Mouse (Mus musculus) C2C12 (cell line): ENCODE data around the gene Vav1. TPM values are rescaled to one million over a fixed set of nuclear protein-coding genes. Genes with fewer than 3 reads are reported as not detected.

Source experiments
- H3K27me3 ChIP-seq: one replicate; pipeline ENCODE4 v1.6.1; 2011; ENCODE audit not compliant: control insufficient read depth, insufficient read depth, insufficient read length
- H3K36me3 ChIP-seq: one replicate; pipeline ENCODE4 v1.6.1; 2011; ENCODE audit not compliant: control insufficient read depth, insufficient read depth
- H3K4me3 ChIP-seq: one replicate; pipeline ENCODE4 v1.5.1; 2011; ENCODE audit warnings: mild to moderate bottlenecking, control low read depth; ENCODE audit not compliant: poor library complexity, insufficient read depth, severe bottlenecking
- H3K79me2 ChIP-seq: one replicate; pipeline ENCODE4 v1.6.1; 2011; ENCODE audit not compliant: control insufficient read depth, insufficient read depth
- H3K79me3 ChIP-seq: one replicate; pipeline ENCODE4 v1.6.1; 2011; ENCODE audit warnings: low read depth, control low read depth
- H3ac ChIP-seq: one replicate; pipeline ENCODE3; 2011; ENCODE audit warnings: low read depth; ENCODE audit not compliant: control insufficient read depth, insufficient read length
- CEBPB ChIP-seq: IDR thresholded peaks from one replicate; pipeline ENCODE4 v1.6.1; 2011; ENCODE audit warnings: low read depth, mild to moderate bottlenecking, control low read depth, moderate library complexity
- CTCF ChIP-seq: IDR thresholded peaks from one replicate; pipeline ENCODE4 v1.5.1; 2011; ENCODE audit not compliant: control insufficient read depth, insufficient read depth, insufficient read length
- FOSL1 ChIP-seq: IDR thresholded peaks from one replicate; pipeline ENCODE4 v1.8.0; 2011; ENCODE audit warnings: mild to moderate bottlenecking, low read length; ENCODE audit not compliant: poor library complexity, insufficient read depth, severe bottlenecking
- MAX ChIP-seq: IDR thresholded peaks from one replicate; pipeline ENCODE4 v1.6.1; 2011; ENCODE audit warnings: mild to moderate bottlenecking, control low read depth
- MYOD1 ChIP-seq: IDR thresholded peaks from one replicate; pipeline ENCODE4 v1.6.1; 2011; ENCODE audit warnings: low read depth; ENCODE audit not compliant: control insufficient read depth, insufficient read length
- MYOG ChIP-seq: IDR thresholded peaks from one replicate; pipeline ENCODE4 v1.6.1; 2011; ENCODE audit not compliant: control insufficient read depth, insufficient read length; ENCODE audit errors: extremely low read depth
- USF1 ChIP-seq: IDR thresholded peaks from one replicate; pipeline ENCODE4 v1.6.1; 2011; ENCODE audit warnings: low read depth, mild to moderate bottlenecking, control low read depth, moderate library complexity
- polyA plus RNA-seq: library from polyadenylated mRNA; unstranded; fragments of >200 nt; fragmentation: generic; extraction: Trizol; gene quantifications from one replicate; pipeline ENCODE4 v1.2.1, GENCODE M21; 2012; ENCODE audit warnings: missing spikeins

Vav1 gene
- polyA plus RNA-seq, 1 experiment, result not detected

DNA sequence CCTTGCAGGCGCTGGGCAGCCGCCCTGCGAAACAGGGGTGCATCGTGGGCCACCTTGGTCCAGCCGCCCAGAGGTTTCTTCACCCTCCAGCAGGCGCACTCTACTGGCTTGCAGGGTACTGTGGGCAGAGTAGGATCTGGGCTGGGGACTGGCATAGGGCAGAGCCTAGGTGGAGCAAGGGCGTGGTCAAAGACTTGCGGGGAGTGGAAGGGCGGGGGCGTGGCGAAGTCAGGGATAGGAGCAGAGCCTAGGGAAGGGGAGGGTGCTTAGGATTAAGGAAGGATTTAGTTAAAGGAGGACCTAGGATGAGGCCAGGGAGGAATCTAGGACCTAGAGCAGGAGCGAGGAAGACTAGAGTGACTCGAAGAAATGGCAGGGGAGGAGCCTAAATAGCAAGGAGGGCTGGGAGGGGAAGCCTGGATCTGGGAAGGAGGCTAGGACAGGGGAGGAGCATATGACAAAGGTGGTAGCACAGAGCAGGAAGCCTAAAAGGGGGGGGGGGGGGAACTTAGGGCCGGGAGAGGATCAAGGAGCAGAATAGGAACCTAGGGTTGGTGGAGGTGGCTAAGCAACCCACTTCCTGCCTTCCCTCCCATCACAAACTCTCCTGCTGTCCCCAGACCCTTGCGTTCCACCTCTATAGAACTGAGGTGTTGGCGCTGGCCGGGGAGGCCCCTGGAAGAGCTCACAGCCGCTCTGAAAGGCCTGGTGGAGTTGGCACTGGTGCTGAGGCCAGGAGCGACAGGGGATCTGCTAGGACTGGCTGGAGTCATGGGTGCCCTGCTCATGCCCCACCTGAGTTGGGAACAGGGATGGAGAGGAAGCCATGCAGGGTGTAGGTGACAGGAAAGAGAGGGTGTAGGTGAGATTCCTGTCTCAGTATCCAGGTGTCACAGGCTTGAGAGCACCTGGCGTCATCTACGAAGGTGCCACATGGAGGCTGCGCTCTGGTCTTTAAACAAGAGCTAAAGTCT is 13.6 kb upstream of the Vav1 start:
- Histone ChIP-seq H3K27me3 (no peaks in the 10 kb centered on the region), H3K4me3 (no peak overlapping the region), H3K79me3 (no peaks in the 10 kb centered on the region), H3K79me2 (no peaks in the 10 kb centered on the region), H3K36me3 (peaks cover 32% of the 10 kb centered on the region), H3ac (no peak overlapping the region)
- TF ChIP-seq USF1, result no peak
- TF ChIP-seq CEBPB, result no peak
- TF ChIP-seq CTCF, result no peak

DNA sequence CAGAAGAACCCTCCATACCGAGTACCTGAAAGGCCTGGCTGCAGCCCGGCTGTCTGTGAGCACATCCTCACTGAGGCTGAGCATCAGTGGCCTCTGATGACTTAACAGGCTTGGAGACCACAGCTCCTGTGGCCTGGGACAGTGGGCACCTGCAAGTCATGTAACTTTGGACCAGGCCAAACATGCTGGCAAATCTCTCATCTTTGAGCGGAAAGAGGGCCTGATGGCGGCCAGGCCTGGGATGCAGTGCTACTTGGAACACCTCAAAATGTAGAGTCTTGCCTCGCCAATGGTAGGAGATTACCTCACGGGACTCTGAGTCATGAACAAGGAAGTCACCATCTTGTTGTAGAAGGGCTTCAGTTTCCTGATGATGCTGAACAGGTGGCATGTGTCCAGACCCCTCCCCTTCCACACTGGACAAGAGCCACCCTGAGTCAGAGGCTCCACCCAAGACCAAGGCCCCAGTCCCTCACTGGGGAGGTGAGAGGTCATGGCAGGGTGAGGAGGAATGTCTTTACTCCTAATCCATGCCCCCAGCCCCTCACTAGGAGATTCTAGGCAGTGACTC is 11.3 kb upstream of the Vav1 start:
- H3K36me3 ChIP-seq, result peaks cover 12% of the 10 kb centered on the region
- no peak overlapping the region for H3ac ChIP-seq
- TF ChIP-seq FOSL1 (no peak), MYOG (no peak), CTCF (no peak), MYOD1 (peak; percentile 64)
- no peaks in the 10 kb centered on the region for H3K27me3 ChIP-seq
- H3K79me2 ChIP-seq, result no peaks in the 10 kb centered on the region
- H3K4me3 ChIP-seq, result no peak overlapping the region
- no peaks in the 10 kb centered on the region for H3K79me3 ChIP-seq

DNA sequence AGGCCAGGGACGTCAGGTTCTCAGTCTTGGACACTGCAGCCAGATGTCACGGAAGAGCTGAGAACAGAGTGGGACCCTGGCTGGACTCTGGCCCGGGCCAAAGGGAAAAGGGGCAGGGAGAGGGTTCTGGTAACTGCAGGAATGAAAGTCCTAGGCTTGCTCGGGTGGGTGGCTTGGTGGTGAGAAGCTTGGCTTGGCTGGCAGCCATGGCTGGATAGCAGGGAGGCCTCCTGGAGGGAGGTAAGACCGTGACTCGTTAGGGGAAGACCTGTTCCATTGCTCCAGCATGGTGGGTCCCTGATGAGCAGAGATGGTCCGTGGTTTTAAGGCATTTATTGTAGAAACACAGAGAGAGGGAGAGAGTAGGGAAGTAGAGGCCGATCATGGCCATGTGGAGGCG is 7.6 kb upstream of the Vav1 start:
- no peak overlapping the region for H3K4me3 ChIP-seq
- no peak overlapping the region for H3ac ChIP-seq
- H3K79me2 ChIP-seq, result no peaks in the 10 kb centered on the region
- no peaks in the 10 kb centered on the region for H3K27me3 ChIP-seq
- no peaks in the 10 kb centered on the region for H3K79me3 ChIP-seq
- H3K36me3 ChIP-seq, result no peaks in the 10 kb centered on the region
- TF ChIP-seq CTCF (no peak), CEBPB (no peak), MYOD1 (no peak), FOSL1 (no peak), MYOG (no peak), MAX (no peak), USF1 (no peak)

DNA sequence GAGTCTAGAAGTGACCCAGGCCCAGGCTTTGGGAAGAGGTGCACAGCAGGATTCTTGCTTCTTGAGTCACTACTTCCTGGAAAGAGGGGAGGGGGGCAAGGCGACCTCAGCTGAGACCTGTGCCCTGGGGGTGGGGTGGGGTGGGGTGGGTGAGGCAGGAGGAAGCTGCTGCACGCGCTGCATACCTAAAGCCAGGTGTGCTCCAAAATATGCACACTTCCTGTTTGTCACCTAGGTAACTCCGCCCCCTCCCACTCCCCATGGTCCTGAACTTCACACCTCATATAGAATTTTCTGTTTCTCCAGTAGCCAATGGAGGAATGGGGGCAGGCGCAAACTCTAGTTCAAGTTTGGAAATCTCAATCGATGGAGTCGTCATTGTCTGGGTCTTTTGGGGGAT is 5.1 kb upstream of the Vav1 start:
- Histone ChIP-seq H3K27me3 (peaks cover 7% of the 10 kb centered on the region), H3ac (no peak overlapping the region), H3K36me3 (no peaks in the 10 kb centered on the region), H3K4me3 (no peak overlapping the region), H3K79me3 (no peaks in the 10 kb centered on the region), H3K79me2 (no peaks in the 10 kb centered on the region)
- TF ChIP-seq CTCF (no peak), MYOG (no peak), USF1 (no peak), MYOD1 (no peak)

DNA sequence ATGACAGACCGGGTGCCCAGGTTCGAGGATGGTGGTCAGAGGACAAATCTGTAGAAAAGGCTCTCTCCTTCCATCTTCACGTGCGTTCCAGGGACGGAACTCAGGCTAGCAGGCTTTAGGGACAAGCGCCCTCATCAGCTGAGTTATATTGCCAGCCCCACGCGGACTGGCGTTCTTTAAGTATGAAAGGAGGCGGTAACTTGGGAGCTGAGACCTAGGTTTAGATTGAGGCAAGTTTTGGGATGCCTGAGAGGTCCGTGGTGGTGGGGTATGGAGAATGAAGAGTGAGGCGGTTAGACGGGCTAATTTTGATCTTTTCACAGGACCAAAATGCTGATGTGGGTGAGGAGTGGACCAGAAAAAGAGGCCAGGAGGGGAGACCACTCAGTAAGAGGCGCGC is 4.2 kb upstream of the Vav1 start:
- Histone ChIP-seq H3K79me2 (no peaks in the 10 kb centered on the region), H3K27me3 (peaks cover 16% of the 10 kb centered on the region)
- TF ChIP-seq CEBPB (no peak), CTCF (no peak), MYOG (no peak), MAX (no peak), MYOD1 (no peak), FOSL1 (no peak), USF1 (no peak)

More for the DNA sequence above, 4.2 kb upstream of the Vav1 start:
- Histone ChIP-seq H3K4me3 (peak overlapping the region; percentile 56), H3ac (peak overlapping the region; percentile 8), H3K36me3 (no peaks in the 10 kb centered on the region), H3K79me3 (no peaks in the 10 kb centered on the region)
